Mouse (Mus musculus) bone marrow macrophage, adult 2 months (primary cell): ENCODE results near the gene Dpysl5.

Source experiments
- CTCF ChIP-seq: IDR thresholded peaks from 2 replicates; pipeline ENCODE4 v1.5.1; 2012; ENCODE audit warnings: low read depth, mild to moderate bottlenecking, low read length, moderate library complexity
- POLR2A ChIP-seq: IDR thresholded peaks from 2 replicates; pipeline ENCODE4 v1.6.1; 2012; ENCODE audit warnings: mild to moderate bottlenecking, low read depth, low read length, borderline replicate concordance

DNA sequence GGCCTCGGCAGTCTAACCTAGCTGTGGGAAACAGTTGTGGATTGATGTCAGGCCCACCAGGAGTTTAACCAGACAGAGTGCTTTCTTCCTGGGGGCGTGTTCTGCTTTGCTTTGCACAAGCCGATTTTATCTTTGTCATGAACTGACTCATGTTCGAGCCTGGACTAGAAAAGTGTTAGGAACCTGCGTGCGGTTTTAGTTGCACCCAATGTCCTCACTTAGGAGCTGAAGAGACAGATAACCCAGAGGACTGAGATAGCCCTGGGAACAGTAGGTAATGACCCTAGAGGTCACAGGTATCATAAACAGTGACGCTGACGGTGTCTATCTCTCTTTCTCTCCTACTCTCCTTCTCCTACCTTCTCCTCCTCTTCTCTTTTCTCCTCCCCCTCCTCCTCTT lies 86.6 kb downstream of the Dpysl5 start:
- no peak for TF ChIP-seq CTCF
- no peak for TF ChIP-seq POLR2A
